Mouse (Mus musculus) natural killer cell, adult 2 months (primary cell): ENCODE data around the gene Jaml.

Source experiments
- DNase-seq, 2 experiments: peaks; one replicate each; pipeline ENCODE4 v3.0.0; 2022; ENCODE audit warnings: low spot score in 2 of 2

The Jaml gene

GRCm38 (mm10) chr9:45077859-45078258 lies 1.1 kb upstream of the Jaml start:
- no peak for DNase-seq

GRCm38 (mm10) chr9:45083132-45083531 lies 4.1 kb downstream of the Jaml start:
- DNase-seq: no peak

- DNase-seq: no peak
Observed at GRCm38 (mm10) chr9:45084556-45084955, 5.6 kb downstream of the Jaml start.

- DNase-seq: no peak
Observed at GRCm38 (mm10) chr9:45085741-45086690, 7.0 kb downstream of the Jaml start.

GRCm38 (mm10) chr9:45088040-45088439 lies 9.1 kb downstream of the Jaml start:
- no peak for DNase-seq

GRCm38 (mm10) chr9:45090811-45091210 lies 11.8 kb downstream of the Jaml start:
- DNase-seq: no peak

GRCm38 (mm10) chr9:45092641-45093040 lies 13.7 kb downstream of the Jaml start:
- DNase-seq: no peak

DNA sequence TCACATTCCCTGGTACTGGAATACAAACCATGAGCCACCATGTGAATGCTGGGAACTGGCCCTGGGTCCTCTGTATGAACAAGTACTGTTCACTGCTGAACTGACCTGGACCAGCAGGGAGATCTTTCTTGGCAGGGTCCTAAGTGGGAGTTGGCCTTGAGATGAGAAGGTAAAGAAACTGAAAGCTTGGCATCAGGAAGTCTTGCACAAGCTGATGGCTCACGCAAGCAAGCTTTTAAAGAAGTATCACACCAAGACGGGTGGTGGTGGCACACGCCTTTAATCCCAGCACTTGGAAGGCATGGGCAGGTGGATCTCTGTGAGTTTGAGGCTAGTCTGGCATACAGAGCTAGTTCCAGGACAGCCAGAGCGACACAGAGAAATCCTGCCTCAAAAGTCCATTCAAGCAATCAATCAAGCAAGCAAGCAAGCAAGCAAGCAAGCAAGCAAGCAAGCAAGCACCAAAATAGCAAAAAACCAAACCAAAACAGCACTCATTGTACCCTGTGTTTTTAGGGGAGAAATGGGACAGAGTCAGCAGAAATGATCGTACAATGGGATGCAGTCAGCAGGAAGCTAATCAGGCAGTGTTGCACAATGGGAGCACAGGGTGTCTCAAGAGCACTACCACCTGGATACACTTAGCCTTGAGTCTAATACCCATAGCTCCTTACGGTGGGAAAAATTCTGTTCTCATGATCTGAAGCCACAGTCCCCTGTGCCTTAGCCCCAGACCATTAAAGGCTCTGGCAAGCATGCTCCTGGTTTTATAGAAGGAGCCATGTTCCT lies 16.4 kb downstream of the Jaml start:
- no peak for DNase-seq

GRCm38 (mm10) chr9:45097877-45098276 lies 18.9 kb downstream of the Jaml start:
- DNase-seq: no peak

DNA sequence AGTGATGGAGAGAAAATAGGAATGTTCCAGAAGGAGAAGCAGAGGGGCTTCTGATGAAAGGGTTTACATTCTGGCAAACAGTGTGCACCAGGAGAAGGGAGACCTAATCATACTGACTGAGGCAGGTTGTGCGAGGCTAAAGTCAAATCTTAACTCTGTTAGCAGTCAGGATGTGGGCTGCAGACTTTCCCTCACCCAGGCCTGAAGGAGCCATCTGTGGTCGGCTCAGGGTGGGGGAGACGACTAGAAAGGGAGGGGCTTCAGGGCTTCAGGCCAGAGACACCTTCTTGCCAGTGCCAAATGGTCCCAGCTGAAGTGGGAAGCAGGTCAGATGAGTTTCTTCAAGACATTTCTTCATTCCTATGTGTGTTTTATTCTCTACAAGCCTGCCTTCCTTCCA lies 19.4 kb downstream of the Jaml start:
- peak in 1 of 2 experiments; percentile 20 for DNase-seq

DNA sequence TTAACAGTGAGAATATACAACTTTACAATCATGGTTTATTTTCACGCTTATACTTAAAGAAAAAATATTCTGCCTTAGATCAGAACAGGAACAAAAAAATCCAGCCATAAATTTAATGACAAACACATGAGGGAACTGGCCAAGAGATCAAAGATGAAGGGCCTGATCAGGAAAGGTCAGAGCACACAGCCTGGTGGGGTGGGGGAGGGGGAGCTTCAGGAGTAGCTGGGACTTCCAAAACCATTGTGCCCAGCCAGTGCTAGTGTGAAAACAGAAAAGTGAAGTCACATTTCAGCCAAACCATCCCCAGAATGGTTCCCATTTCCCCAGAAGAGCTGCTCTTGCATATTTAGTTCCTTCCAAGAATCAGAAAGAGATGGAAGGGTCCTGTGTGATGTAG lies 23.5 kb downstream of the Jaml start:
- DNase-seq: no peak

- DNase-seq: no peak
Observed at GRCm38 (mm10) chr9:45103211-45103979, 24.4 kb downstream of the Jaml start.

GRCm38 (mm10) chr9:45105596-45106374 lies 26.8 kb downstream of the Jaml start:
- DNase-seq: no peak

DNA sequence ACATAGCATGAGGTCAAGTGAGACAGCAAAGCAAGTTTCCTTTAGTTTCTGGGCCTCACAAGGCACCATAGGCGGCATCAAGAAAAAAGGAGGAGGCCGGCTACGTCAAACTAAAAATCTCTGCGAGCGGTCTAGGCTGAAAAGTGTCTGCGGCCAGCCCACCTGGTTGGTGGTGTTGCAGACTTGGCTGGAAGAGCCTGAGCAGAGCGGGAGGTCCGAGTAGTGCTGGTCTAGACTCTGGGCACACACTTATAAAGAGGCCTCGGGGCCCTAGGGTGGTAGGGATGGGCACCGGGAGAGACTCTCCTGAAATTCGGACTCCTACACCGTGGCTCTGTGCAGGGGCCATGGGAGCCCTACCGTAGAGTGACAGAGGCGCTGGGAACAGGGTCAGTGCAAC lies 36.7 kb downstream of the Jaml start:
- DNase-seq: peak; percentile 31 to 33

- peak in 1 of 2 experiments; percentile 45 for DNase-seq
Observed at GRCm38 (mm10) chr9:45116819-45117218, 37.8 kb downstream of the Jaml start.

- DNase-seq: no peak
Observed at GRCm38 (mm10) chr9:45117741-45118431, 38.9 kb downstream of the Jaml start, which contains the start of gene Scn2b. TSS of gene Scn2b (plus strand) at chr9:45117782.

DNA sequence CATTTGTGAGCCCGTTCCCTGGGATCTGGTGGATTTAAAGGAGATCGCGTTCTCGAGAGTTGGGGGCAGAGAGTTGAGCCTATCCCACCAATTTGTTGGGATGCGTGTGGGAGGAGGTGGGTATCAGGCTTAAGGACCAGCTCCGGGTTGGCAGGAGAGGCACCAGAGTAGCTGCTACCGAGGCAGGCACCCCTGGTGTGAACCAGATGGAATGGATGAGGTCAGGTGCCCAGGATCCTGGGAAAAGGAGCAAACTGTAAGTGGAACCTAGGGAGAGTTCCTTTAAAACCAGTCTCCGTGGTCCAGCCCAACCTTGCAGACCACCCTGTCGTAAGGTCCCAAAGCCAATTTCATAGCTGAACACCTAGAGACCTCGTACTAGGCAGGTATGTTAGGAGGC lies 39.6 kb downstream of the Jaml start:
- DNase-seq: no peak

DNA sequence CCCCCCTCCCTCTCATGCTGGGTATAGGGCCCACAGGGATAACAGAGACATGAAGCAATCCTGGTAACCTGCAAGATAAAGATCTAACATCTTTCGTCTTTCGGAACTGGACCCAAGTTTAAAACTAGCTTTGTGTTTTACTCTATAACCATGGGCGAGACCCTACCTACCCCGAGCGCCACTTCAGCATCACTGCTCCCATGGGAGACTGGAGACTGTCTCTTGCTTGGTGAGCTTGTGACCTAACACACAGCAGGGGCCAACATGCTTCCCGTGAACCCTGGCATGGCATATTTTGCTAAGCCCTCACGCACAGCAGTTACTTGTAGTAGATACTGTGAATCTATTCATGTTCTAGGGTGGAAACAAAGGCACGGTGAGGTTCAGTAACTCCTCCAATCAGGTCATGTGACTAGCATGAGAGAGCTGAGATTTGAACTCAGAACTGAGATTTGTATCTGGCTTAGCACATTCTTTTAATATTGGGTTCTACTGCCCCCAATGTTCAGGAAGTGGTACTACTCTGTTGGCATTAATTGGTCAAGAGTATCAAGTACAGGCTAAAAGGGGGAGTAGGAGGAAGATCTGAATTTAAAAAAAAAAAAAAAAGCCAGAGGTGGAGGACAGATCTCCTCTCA lies 40.5 kb downstream of the Jaml start:
- no peak for DNase-seq

DNA sequence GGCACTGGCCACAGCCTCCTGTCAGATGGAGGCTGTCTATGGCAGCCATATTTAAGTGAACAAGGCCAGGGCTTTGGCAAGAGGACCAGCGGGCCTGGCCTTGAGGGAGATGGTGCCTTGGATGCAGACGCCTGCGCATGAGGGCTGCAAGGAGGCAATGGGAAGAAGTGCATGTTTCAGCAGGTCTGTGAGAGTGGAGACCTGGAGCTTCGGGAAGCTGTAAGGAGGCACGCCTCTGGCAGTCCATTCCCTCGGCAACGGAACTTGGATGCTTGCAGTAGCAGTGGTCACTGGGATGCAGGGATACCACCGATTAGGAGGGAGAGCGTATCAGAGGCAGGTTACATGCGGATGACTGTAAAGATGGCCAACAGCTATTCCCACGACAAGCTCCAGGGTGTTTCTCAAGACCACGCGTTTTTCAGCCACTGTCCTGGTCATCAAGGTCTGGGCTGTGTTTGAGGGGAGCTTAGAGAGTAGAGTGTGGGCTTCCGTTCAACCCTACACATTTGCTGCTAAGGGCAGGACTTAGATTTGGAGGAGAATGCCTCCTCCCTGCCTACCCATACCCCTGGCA lies 41.1 kb downstream of the Jaml start:
- no peak for DNase-seq

DNA sequence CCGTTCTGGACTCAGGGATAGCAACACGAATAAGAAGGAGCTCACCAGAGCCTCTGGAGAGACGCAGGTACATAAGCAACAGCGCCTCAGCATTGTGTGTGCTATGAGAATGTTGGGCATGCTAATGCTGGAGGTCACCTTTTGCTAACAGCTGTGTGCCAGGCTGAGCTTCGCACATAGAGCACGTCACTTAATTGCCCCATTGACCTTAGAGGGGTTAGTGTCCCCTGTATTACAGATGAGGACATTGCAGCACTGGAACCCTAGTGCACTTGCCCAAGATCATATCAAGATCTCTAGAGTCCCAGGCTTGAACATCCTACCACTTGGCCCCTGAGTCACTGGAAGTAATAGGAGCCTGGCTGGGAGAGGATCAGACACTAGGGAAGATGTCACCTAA lies 41.6 kb downstream of the Jaml start:
- DNase-seq: no peak
